Mouse (Mus musculus) bone marrow macrophage, adult 2 months (primary cell): ENCODE measurements around the gene Cracr2b.

Source experiments
- CTCF ChIP-seq: IDR thresholded peaks from 2 replicates; pipeline ENCODE4 v1.5.1; 2012; ENCODE audit warnings: low read depth, mild to moderate bottlenecking, low read length, moderate library complexity
- POLR2A ChIP-seq: IDR thresholded peaks from 2 replicates; pipeline ENCODE4 v1.6.1; 2012; ENCODE audit warnings: mild to moderate bottlenecking, low read depth, low read length, borderline replicate concordance

- TF ChIP-seq CTCF (no peak), POLR2A (no peak)
These were observed 42.9 kb upstream of the Cracr2b start for GRCm38 (mm10) chr7:141417731-141418681.
